Mouse (Mus musculus) ES-E14 (cell line): ENCODE measurements at regions not wholly inside any gene's neighbourhood (a gene's known extent, or its start where the extent isn't known, plus 50 kb on each side); places are given as distances from the start of the nearest gene placed in this dataset.

Experiments used
- HCFC1 ChIP-seq: IDR thresholded peaks from 2 replicates; pipeline ENCODE4 v1.6.1; 2012; ENCODE audit warnings: low read length, inconsistent platforms, borderline replicate concordance; ENCODE audit not compliant: insufficient read depth
- ZC3H11A ChIP-seq: IDR thresholded peaks from 2 replicates; pipeline ENCODE4 v1.6.1; 2012; ENCODE audit warnings: low read depth, mild to moderate bottlenecking, inconsistent platforms, low read length, borderline replicate concordance

DNA sequence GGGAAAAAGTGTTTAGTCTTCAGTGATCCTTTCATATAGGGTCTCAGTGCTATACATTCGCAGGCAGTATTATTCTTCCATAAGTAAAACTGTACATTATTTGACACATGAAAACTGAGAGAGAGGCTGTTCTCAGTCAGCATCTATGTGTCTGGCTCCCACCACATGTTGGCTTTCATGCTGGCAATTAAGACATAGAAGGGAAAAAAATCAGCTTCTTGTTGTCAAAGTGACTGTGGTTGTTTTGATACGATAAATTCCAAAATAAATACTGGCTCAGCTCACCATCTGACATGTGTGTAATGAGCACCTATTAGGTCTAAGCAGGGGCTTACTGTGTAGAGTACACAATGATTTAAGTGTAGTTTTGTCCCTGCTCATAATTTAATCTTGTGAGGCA is 251.0 kb upstream of the Hnrnpa3 start:
- TF ChIP-seq HCFC1 (no peak), ZC3H11A (no peak)
